Mouse (Mus musculus) midbrain, embryonic 16.5 days (tissue): Measurements from ENCODE around the gene Cyp2e1. TPM values are rescaled to one million over a fixed set of nuclear protein-coding genes. Genes with fewer than 3 reads are reported as not detected.

Experiments used
- ATAC-seq: fragments of 200-750 bp; cut with Nextera tagmentation; 2 replicates; pipeline ENCODE4 v1.8.0; 2017; ENCODE audit warnings: moderate TSS enrichment
- H3K27ac ChIP-seq: fragments of 300-500 bp; sonication (generic); 2 replicates; pipeline ENCODE4 v1.5.1; 2014; ENCODE audit warnings: mild to moderate bottlenecking, low read length, mixed read lengths
- H3K27me3 ChIP-seq: fragments of 300-500 bp; sonication (generic); 2 replicates; pipeline ENCODE4 v1.6.1; 2014; ENCODE audit warnings: low read depth, low read length, mixed read lengths; ENCODE audit not compliant: control insufficient read depth, insufficient read depth
- H3K36me3 ChIP-seq: fragments of 300-500 bp; sonication (generic); 2 replicates; pipeline ENCODE4 v1.6.1; 2014; ENCODE audit warnings: mild to moderate bottlenecking, low read length, moderate library complexity, mixed read lengths; ENCODE audit not compliant: control insufficient read depth, insufficient read depth
- H3K4me1 ChIP-seq: fragments of 300-500 bp; sonication (generic); 2 replicates; pipeline ENCODE4 v1.6.1; 2014; ENCODE audit warnings: mild to moderate bottlenecking, low read length, mixed read lengths; ENCODE audit not compliant: control insufficient read depth, insufficient read depth
- H3K4me2 ChIP-seq: fragments of 300-500 bp; sonication (generic); 2 replicates; pipeline ENCODE4 v1.6.1; 2014; ENCODE audit warnings: mild to moderate bottlenecking, low read length, mixed read lengths
- H3K4me3 ChIP-seq: fragments of 300-500 bp; sonication (generic); 2 replicates; pipeline ENCODE4 v1.5.1; 2014; ENCODE audit warnings: low read depth, mild to moderate bottlenecking, low read length, moderate library complexity, mixed read lengths
- H3K9ac ChIP-seq: fragments of 300-500 bp; sonication (generic); 2 replicates; pipeline ENCODE4 v1.6.1; 2014; ENCODE audit warnings: low read depth, low read length, mixed read lengths
- H3K9me3 ChIP-seq: fragments of 300-500 bp; sonication (generic); replicated peaks from 2 replicates; pipeline ENCODE4 v1.6.1; 2014; ENCODE audit warnings: mild to moderate bottlenecking, low read length, mixed read lengths; ENCODE audit not compliant: control insufficient read depth, poor library complexity, severe bottlenecking
- WGBS: fragments of 180-500 bp; shearing (Covaris S2); extraction: QIAGEN DNeasy Blood & Tissue Kit; methylation state at CpG from one replicate; pipeline ENCODE4 v1.1.7; 2014; 5-methylcytosine and 5-hydroxymethylcytosine counted together
- polyA plus RNA-seq: library from polyadenylated mRNA; unstranded; fragments of >200 nt; fragmentation: Nextera tagmentation; extraction: Ambion mirVana; gene quantifications from 2 replicates; pipeline ENCODE4 v1.2.1, GENCODE M21; 2015

Gene Cyp2e1
- polyA plus RNA-seq, 1 experiment from 2014 or later = not detected

DNA sequence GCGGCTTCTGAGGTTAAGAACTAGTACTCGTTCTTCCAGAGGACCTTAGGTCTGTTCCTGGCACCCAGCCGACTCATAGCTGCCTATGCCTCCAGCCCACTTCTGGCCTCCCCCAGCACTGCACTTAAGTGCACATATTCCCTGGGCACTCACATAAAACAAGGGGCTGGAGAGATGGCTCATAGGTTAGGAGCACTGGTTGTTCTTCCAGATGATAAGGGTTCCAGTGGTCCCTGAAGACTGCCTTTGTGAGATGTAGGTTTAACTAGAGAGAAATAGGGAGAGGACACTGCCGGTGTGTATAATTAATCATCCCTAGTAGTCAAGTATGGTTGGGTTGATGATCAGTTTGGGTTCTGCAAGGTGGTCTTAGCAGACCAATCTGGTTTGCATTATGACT, 59.2 kb downstream of the Cyp2e1 start:
- peaks cover 2% of the 10 kb centered on the region; the same call in 1 of the 2 replicates for H3K36me3 ChIP-seq
- no peak overlapping the region for H3K4me2 ChIP-seq
- WGBS = 94% methylated on average over 4 of the region's 4 CpGs
- no peak overlapping the region for H3K9ac ChIP-seq
- H3K4me1 ChIP-seq = peaks cover 11% of the 10 kb centered on the region
- H3K9me3 ChIP-seq = no peaks in the 10 kb centered on the region
- no peak overlapping the region for H3K27ac ChIP-seq
- no peak for ATAC-seq
- no peaks in the 10 kb centered on the region for H3K27me3 ChIP-seq
- H3K4me3 ChIP-seq = no peak overlapping the region

Other genes starting within 250 kb of the Cyp2e1 start
- not detected in 2 replicates for gene Olfr538, start 195.9 kb upstream of the Cyp2e1 start, polyA plus RNA-seq
- gene Olfr46, start 162.5 kb upstream of the Cyp2e1 start, polyA plus RNA-seq = 0.03 TPM in 1 of 2 replicates, not detected in the other
- not detected in 2 replicates for gene Olfr61, start 134.8 kb upstream of the Cyp2e1 start, polyA plus RNA-seq
- not detected in 2 replicates for gene Olfr53, start 117.3 kb upstream of the Cyp2e1 start, polyA plus RNA-seq
- gene Olfr539, start 103.8 kb upstream of the Cyp2e1 start, polyA plus RNA-seq = 0.03 TPM in 1 of 2 replicates, not detected in the other
- gene Olfr45, start 81.8 kb upstream of the Cyp2e1 start, polyA plus RNA-seq = not detected in 2 replicates
- not detected in 2 replicates for gene Olfr541, start 66.5 kb upstream of the Cyp2e1 start, polyA plus RNA-seq
- gene Syce1, start 24.1 kb downstream of the Cyp2e1 start, polyA plus RNA-seq = 0.34 and 0.36 TPM in 2 replicates
- 37.0 and 38.4 TPM in 2 replicates for gene Zfp941, start 58.4 kb downstream of the Cyp2e1 start, polyA plus RNA-seq
- not detected in 2 replicates for gene Urah, start 71.3 kb downstream of the Cyp2e1 start, polyA plus RNA-seq
- gene Scgb1c1, start 81.8 kb downstream of the Cyp2e1 start, polyA plus RNA-seq = not detected in 2 replicates
- not detected in 2 replicates for gene Odf3, start 84.1 kb downstream of the Cyp2e1 start, polyA plus RNA-seq
- 0.39 TPM in 1 of 2 replicates, not detected in the other for gene Gm45785, start 92.6 kb downstream of the Cyp2e1 start, polyA plus RNA-seq
- 107 TPM in 2 replicates for gene Ric8a, start 93.2 kb downstream of the Cyp2e1 start, polyA plus RNA-seq
- 33.3 and 40.0 TPM in 2 replicates for gene Bet1l, start 93.8 kb downstream of the Cyp2e1 start, polyA plus RNA-seq
- gene Psmd13, start 118.2 kb downstream of the Cyp2e1 start, polyA plus RNA-seq = 260 and 268 TPM in 2 replicates
- 49.1 and 58.2 TPM in 2 replicates for gene Sirt3, start 118.6 kb downstream of the Cyp2e1 start, polyA plus RNA-seq
- gene Cox8b, start 136.7 kb downstream of the Cyp2e1 start, polyA plus RNA-seq = not detected in 2 replicates
- gene Nlrp6, start 157.2 kb downstream of the Cyp2e1 start, polyA plus RNA-seq = 0.58 and 0.81 TPM in 2 replicates
- gene Pgghg, start 177.7 kb downstream of the Cyp2e1 start, polyA plus RNA-seq = 5.4 and 6.3 TPM in 2 replicates
- 0.29 and 1.3 TPM in 2 replicates for gene Ifitm5, start 186.6 kb downstream of the Cyp2e1 start, polyA plus RNA-seq
- gene Gm45717, start 192.2 kb downstream of the Cyp2e1 start, polyA plus RNA-seq = not detected in 2 replicates
- gene Ifitm2, start 192.2 kb downstream of the Cyp2e1 start, polyA plus RNA-seq = 118 and 129 TPM in 2 replicates
- gene Ifitm1, start 203.5 kb downstream of the Cyp2e1 start, polyA plus RNA-seq = 9.0 and 11.1 TPM in 2 replicates
- gene Ifitm3, start 247.0 kb downstream of the Cyp2e1 start, polyA plus RNA-seq = 28.2 and 37.3 TPM in 2 replicates